Mouse (Mus musculus) urinary bladder, postnatal 4 days (tissue): Measurements from ENCODE around the gene Ubap2.
A peak's percentile ranks its signal among the peaks of the same experiment; 100 is the strongest.

Experiments used
- DNase-seq, 2 experiments: peaks; one replicate each; pipeline ENCODE4 v3.0.0; 2021 to 2022; ENCODE audit warnings: low spot score in 2 of 2

Ubap2 gene

DNA sequence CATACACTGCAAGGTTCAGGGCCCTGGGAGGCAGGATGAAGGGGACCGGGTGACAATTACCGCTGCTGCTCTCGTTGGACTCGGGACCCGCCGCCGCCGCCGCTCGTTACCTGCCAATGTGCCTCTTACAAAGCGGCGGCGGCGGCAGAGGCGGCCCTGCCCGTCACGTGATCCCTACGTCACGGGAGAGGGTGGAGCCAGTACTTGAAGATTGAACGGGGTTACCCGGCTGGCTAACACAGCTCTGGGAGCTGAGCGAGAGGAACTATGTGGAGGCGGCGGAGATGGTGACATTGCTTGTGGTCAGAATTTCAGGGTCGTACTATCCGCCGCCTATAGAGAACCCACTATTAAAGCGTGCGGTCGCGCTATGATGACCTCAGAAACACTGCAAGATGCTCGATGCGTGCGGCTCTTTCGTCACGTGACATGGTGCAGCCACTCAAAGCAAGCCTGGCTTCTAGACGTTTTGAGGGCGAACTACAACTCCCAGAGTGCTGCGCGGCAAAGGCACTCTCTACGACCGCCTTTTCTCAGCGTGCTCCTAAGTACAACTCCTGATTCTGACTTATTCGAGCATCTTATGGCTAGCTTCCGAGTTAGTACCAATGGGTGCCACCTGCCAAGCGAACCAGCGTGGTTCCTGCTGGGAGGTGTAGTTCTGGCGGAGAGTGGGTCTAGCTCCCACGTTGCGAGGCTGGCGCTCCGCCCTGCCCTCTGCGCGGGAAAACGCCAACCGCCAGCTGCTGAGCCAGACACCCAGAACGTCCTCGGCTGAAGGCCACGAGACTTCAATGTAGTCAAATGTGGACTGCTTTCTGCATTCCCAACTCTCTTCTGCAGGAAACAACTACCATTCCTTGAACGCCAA lies at the start of gene Ubap2:
Ubap2 (minus strand) TSS at position 165 of the 871 bp plus-strand sequence.
- peak; percentile 92 to 96 for DNase-seq

DNA sequence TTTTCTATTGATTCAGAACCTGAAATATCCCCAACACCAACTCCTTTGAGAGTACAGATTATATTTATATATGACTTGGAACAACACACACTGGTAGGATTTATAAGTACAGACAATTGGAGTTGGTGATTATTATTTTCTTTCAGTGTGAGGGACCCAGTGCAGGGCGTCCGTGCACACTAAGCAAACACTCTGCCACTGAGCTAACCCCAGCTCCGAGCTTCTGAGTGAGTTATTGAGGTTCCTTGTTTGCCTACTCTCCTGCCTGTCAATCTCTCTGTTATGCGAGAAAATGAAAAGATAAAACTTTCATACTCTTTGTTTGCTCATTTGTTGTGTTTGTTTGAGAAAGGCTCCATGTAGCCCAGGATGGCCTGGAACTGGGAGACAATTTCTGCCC lies 46.0 kb upstream of the Ubap2 start:
- no peak for DNase-seq

DNA sequence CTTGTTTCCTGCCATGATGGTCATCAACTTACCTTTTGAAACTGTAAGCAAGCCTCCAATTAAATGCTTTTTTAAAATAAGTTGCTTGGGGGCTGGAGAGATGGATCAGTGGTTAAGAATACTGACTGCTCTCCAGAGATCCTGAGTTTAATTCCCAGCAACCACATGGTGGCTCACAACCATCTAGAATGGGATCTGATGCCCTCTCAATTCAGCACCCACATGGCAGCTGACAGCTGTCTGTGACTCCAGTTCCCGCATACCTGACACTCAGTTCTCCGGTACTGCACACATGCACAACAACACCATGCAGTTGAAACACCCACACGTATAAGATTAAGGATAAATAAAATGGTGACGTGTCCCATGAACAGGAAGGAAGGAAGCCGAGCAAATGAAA lies 43.3 kb upstream of the Ubap2 start:
- no peak for DNase-seq

DNA sequence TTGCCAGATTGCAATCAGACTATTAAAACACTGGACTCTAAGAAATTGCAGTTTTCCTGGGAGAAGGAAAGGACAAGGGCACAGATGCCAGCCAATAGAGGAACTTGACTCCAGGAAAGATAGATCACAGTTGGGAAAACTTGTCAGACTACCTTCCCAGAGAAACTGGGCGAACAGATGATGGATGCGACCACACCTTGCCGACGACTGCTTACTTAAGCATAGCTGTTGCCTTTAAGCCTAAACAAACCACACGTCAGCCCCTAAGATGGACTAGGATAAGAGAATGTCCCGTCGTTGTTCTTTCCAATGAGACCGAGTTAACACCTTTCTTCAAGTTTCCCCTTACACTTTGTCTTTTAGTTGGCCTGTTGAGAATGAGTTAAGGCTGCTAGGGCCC lies 40.2 kb upstream of the Ubap2 start:
- DNase-seq: no peak

DNA sequence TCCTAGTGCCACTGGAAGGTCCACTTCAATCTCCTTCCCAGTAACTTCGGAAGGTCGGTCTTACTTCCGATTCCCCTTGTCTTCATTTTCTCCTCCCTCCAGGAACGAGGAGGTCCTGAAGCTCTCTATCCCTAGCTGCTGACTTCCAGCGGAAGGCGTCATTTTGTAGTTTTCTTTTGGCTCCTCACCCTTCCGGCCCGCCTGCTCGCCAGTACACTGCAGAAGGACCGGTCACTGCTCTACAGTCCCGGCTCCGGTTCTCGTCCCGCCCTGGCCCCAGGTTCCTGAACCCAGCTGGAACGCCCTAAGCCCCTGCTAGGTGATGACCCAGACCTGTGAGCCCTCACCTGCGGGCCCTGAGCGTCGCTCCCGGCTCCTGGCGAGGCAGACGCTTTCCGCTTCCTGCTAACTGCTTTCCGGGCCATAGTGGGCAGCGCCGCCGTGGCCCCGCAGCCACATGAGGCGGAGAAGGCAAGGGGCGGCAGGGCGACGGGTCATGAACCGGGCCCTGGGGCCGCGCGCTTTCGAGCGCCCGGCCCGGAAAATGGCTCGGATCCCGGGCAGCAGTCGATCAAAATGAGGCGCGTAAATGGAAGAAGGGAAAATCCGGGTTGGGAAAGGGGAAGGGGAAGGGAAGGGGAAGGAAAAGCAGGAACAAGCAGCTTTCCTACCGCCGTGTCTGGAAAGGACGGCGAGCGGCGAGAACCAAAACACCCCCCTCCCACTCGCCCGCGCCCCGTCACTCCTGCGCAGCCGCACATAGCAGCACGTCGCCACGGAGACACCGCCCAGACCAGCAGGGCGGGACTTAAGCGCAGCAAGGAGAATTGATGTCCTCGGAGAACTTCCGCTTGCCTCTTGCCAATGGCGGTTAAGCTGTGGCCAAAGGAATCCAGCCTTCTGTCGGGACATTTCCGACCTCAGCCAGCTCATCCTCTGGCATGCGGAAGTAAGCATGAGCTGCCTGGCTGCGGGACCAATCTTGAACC lies 39.5 kb upstream of the Ubap2 start, which contains the start of gene Dcaf12:
Dcaf12 (minus strand) TSS at position 749 of the 989 bp plus-strand sequence.
- peak; percentile 95 to 96 for DNase-seq

- DNase-seq: no peak
Observed at GRCm38 (mm10) chr4:41313722-41314121, 38.8 kb upstream of the Ubap2 start.

DNA sequence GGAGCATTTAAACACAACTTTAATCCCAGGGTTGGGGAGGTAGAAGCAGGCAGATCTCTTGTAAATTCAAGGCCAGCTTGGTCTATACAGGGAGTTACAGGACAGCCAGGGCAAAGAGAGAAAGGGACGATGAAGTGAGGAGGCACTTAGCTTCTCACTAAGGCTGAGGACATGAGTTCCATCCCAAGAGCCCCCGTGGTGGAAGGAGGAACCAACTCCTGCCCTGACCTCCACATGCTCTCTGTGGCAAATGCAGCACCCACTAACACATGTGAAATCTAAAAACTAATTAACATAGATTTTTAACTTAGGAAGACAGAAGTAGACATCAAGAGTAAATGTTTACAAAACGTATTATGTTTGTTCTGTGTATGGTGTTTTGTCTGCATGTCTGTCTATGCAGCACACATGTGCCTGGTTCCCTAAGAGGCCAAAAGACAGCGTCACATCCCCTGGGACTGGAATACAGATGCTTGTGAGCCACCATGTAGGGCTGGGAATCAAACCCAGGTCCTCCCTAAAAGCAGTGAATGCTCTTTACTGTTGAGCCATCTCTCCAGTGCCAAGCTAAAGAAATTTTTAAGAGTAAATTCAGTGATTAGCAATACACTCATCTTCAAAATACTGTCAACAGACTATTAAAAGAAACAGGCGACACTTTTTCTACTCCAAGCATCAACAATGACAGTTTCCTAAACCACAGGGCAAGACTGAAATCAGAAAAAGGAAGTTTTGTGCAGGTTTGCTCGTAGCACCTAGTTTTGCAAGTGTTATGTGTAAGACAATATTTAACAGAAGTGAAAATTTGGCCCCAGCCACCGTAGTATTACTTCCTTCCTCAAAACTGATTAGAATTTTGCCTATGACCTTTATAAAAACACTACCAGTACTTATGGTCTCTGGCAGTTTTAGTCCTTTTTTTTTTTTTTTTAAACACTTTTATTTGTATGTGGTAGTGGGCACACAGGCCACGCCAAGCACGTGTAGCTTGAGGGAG lies 35.9 kb upstream of the Ubap2 start:
- no peak for DNase-seq

DNA sequence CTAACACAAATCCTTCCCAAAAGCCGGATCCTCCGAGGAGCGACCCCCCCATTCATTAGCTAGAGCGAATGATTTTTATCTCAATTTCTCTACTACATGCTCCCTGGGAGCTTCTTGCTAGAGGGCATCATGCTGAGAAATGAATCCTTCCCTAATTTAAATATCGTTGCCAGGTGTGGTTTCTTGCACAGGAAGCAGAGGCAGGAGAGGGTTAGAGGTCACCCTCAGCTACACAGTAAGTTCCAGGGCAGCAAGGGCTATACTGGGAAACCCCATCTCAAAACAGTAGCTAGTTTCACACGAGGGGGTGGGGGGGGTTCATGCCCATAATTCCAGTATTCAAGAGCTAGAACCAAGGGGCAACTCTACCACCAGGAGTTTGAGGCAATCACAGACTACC lies 32.5 kb upstream of the Ubap2 start:
- DNase-seq: no peak

- no peak for DNase-seq
Observed at GRCm38 (mm10) chr4:41304302-41304701, 29.4 kb upstream of the Ubap2 start.

DNA sequence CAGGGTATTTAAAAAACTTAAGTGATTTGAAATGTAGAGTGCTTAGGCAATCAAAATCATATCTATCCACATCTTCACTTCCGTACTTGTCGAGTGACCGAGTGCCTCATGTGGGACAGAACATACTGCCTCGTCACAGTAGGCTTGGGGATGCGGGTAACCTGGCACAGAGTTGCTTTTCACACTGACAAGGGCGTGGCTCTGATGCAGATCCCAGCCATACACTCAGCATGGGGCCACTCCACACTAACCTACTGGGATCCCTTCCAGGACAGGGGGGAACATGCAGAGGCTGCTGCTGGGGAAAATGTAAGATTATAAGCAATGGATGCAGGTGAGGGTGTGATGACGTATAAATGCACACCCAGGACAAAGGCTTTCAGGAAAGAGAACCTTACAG lies 28.7 kb upstream of the Ubap2 start:
- DNase-seq: no peak

- no peak for DNase-seq
Observed at GRCm38 (mm10) chr4:41298976-41299375, 24.0 kb upstream of the Ubap2 start.

GRCm38 (mm10) chr4:41295960-41296359 lies 21.0 kb upstream of the Ubap2 start:
- DNase-seq: no peak

DNA sequence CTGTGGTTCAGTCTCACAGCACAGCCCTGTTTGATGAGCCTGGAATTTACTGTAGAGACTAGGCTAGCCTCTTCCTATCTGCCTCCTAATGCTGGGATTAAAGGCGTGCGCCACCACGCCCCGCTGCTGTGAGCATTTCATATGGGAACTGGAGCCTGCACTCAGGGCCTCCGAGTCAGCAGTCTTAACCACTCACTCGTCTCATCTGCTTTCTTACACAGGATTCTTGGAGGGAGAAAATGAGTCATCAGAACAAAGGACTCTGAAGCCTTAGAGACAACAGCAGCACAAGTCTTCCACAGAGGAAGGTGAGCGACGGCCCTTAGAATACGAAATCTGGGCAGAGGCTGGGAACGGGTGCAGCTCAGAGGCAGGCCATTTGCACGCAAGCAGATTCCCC lies 20.6 kb upstream of the Ubap2 start:
- no peak for DNase-seq

- DNase-seq: no peak
Observed at GRCm38 (mm10) chr4:41293907-41294306, 19.0 kb upstream of the Ubap2 start.

GRCm38 (mm10) chr4:41289802-41290201 lies 14.9 kb upstream of the Ubap2 start:
- DNase-seq: no peak

- no peak for DNase-seq
Observed at GRCm38 (mm10) chr4:41286420-41286819, 11.5 kb upstream of the Ubap2 start.

DNA sequence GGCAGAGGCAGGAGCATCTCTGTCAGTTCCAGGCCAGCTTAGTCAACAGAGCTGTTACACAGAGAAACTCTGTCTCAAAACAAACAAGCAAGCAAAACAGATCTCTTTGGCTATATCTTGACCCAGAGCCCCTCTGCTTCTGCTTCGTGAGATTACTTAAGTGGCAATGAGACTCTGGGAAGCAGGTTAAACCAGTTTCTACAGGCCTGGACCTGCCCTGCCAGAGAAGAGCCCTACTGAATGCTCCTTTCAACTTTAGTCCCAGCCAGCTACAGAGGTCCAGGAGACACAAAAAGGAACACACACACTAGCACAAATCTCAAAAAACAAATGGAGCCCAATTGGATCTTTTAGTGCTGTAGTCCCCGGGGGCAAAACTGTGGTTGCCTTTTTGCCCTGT lies 9.1 kb upstream of the Ubap2 start:
- no peak for DNase-seq

DNA sequence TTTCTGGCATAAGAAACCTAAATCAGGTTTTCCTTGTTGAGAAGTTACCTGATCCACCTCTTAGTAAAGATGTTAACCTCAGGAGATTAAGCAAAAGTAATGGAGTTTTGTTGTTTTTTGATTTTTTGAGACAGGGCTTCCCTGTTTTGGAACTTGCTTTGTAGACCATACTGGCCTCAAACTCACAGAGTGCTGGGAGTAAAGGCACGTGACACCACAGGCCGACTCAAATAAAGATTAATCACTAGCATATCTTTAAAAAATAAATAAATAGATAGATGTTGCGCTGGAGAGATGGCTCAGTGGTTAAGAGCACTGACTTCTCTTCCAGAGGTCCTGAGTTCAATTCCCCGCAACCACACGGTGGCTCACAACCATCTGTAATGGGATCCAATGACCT lies 983 bp upstream of the Ubap2 start:
- no peak for DNase-seq

DNA sequence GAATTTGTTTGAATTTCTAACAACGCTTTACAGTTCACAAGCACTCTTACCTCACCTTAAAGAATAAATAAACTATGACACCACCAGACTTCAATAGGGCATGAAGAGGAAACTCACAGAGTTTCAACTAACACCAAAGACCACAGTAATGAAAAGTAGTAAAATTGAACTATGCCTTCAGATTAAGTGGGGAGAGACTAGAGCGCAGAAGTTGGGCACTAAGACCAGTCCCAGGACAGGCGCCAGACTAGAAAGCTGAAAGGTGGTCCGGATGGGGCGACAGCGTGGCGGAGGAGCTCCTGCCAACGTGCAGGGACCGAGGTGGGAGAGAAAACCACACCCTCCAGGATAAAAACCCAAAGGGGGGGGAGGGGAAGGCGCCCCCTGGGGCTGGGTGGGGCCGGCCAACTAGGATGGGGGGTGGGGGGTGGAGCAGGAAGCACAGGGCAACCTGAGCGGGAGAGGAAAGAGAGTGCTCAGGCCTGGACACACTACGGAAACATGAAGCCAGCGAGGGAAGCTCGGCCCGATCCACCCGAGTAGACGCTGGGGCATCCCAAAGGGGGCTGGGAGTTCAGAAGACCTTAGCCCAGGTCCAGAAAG lies 466 bp downstream of the Ubap2 start:
- no peak for DNase-seq

GRCm38 (mm10) chr4:41268133-41268532 lies 6.8 kb downstream of the Ubap2 start:
- DNase-seq: no peak

DNA sequence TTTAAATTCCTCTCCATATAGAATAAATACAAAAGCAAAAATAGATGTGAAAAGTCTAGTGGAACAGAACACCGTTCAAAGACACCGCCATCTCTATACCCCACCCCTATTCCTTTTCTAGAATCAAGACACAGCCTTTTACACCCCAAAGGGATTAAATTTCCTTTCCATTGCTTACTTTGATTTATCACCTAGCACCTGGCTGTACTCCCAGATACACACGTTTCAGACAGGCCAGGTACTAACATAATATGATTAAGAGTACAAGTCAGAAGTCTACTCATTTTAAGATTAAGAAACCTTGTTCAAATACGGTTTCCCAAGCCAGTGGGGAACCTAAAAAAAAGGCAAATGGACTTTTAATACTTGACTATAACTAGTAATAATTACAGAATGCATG lies 8.6 kb downstream of the Ubap2 start:
- no peak for DNase-seq
